Mouse (Mus musculus) midbrain, embryonic 13.5 days (tissue): ENCODE data around the gene Lyz2. TPM values are rescaled to one million over a fixed set of nuclear protein-coding genes. Genes with fewer than 3 reads are reported as not detected.
A peak's percentile ranks its signal among the peaks of the same experiment; 100 is the strongest.
"Not testable (repeated sequence)": the region's sequence is repeated elsewhere in the genome, so short reads cannot be mapped to it uniquely, and the experiment has no call there.

Experiments used
- ATAC-seq: fragments of 200-750 bp; cut with Nextera tagmentation; 2 replicates; pipeline ENCODE4 v1.8.0; 2017; ENCODE audit warnings: mild to moderate bottlenecking, moderate TSS enrichment, moderate library complexity
- H3K27ac ChIP-seq: fragments of 300-500 bp; sonication (generic); 2 replicates; pipeline ENCODE4 v1.5.1; 2015; ENCODE audit warnings: inconsistent platforms, mild to moderate bottlenecking, moderate library complexity
- H3K27me3 ChIP-seq: fragments of 300-500 bp; sonication (generic); 2 replicates; pipeline ENCODE4 v1.6.1; 2015; ENCODE audit warnings: mild to moderate bottlenecking, inconsistent platforms
- H3K36me3 ChIP-seq: fragments of 300-500 bp; sonication (generic); 2 replicates; pipeline ENCODE4 v1.6.1; 2015; ENCODE audit warnings: mild to moderate bottlenecking, inconsistent platforms
- H3K4me1 ChIP-seq: fragments of 300-500 bp; sonication (generic); replicated peaks from 2 replicates; pipeline ENCODE4 v1.6.1; 2015; ENCODE audit warnings: inconsistent platforms
- H3K4me2 ChIP-seq: fragments of 300-500 bp; sonication (generic); replicated peaks from 2 replicates; pipeline ENCODE4 v1.6.1; 2015; ENCODE audit warnings: moderate library complexity, mild to moderate bottlenecking, inconsistent platforms
- H3K4me3 ChIP-seq: fragments of 300-500 bp; sonication (generic); replicated peaks from 2 replicates; pipeline ENCODE4 v1.5.1; 2015; ENCODE audit warnings: mild to moderate bottlenecking, inconsistent platforms
- H3K9ac ChIP-seq: fragments of 300-500 bp; sonication (generic); replicated peaks from 2 replicates; pipeline ENCODE4 v1.6.1; 2015; ENCODE audit warnings: mild to moderate bottlenecking, inconsistent platforms
- H3K9me3 ChIP-seq: fragments of 300-500 bp; sonication (generic); 2 replicates; pipeline ENCODE4 v1.6.1; 2016; ENCODE audit warnings: mild to moderate bottlenecking, inconsistent platforms
- WGBS: fragments of 180-500 bp; shearing (Covaris S2); methylation state at CpG from one replicate; pipeline ENCODE4 v1.1.7; 2015; 5-methylcytosine and 5-hydroxymethylcytosine counted together
- polyA plus RNA-seq: library from polyadenylated mRNA; unstranded; fragments of >200 nt; fragmentation: Nextera tagmentation; extraction: Ambion mirVana; gene quantifications from 2 replicates; pipeline ENCODE4 v1.2.1, GENCODE M21; 2015

Lyz2 gene
- polyA plus RNA-seq, 1 experiment from 2014 or later = 19.0 TPM

DNA sequence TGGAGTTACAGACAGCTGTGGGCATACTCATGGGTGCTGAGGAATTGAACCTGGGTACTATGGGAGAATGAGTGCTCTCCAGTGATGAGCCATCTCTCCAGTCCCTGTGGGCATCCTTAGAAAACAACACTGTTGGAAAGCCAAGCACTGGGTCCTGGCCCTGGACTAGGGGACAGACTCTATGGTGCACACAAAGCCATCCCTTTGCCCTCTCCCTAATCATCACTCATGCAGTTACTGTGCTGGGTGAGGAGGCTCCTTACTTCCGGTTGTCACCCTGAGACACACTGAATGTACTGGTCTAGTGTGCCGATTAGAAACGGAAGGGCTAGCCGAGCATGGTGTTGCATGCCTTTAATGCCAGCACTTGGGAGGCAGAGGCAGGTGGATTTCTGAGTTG, 1.1 kb upstream of the Lyz2 start:
- not testable (repeated sequence) for H3K27ac ChIP-seq, H3K9ac ChIP-seq, ATAC-seq, H3K9me3 ChIP-seq, H3K4me1 ChIP-seq, H3K36me3 ChIP-seq, H3K4me2 ChIP-seq, H3K4me3 ChIP-seq, H3K27me3 ChIP-seq
- WGBS = 94% methylated on average over 4 of the region's 4 CpGs

DNA sequence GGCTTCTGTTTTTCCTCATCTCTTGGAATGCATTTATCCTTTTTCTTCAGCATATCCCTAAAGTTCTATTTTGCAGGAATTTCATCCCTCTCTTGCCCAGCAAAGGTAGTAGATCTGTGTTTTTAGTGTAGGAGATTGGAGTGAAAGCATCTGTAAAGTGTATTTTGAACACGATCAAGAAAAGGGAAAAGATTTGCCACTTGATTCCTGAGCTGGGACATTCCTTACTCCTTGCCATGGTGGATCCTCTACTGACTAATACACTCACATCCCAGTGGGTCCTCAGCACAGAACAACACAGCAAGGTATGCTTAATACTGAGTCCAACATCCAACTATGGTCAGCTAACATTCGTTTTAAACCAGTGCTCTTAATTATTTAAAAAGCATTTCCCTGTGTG, 430 bp upstream of the Lyz2 start:
- Histone ChIP-seq H3K9ac (no peak overlapping the region), H3K4me1 (no peaks in the 10 kb centered on the region), H3K36me3 (no peaks in the 10 kb centered on the region), H3K27ac (no peak overlapping the region), H3K4me2 (no peak overlapping the region), H3K4me3 (no peak overlapping the region), H3K27me3 (no peaks in the 10 kb centered on the region), H3K9me3 (no peaks in the 10 kb centered on the region)
- 84% methylated on average over 2 of the region's 2 CpGs for WGBS
- no peak for ATAC-seq

DNA sequence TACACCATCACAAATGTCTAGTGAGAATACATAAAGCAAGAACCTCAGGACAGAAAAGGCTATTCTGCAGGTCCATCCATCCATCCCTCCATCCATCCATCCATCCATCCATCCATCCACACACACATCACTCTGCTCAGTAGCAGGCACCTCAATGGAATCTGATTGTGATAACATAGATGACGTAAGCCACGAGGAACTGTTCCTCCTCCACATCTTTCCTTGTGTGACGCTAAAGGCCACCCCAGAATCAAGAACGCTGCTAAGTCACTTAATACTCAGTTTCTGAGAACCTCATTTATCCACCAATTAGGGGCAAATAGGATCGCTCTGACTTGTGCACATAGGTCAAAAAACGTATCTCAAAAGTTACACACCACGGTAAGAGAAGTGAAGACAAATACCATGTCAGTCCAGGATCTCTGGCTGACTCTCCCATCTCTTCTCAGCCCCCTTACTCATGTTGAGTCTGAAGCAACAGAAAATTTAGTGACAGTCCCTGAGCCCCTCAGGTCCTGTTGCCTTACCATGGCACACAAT, 670 bp downstream of the Lyz2 start:
- H3K4me1 ChIP-seq = no peaks in the 10 kb centered on the region
- no peaks in the 10 kb centered on the region for H3K27me3 ChIP-seq
- H3K4me2 ChIP-seq = no peak overlapping the region
- H3K4me3 ChIP-seq = no peak overlapping the region
- H3K9me3 ChIP-seq = no peaks in the 10 kb centered on the region
- no peak for ATAC-seq
- no peak overlapping the region for H3K9ac ChIP-seq
- no peaks in the 10 kb centered on the region for H3K36me3 ChIP-seq
- no peak overlapping the region for H3K27ac ChIP-seq
- WGBS = 94% methylated on average over 7 of the region's 7 CpGs

DNA sequence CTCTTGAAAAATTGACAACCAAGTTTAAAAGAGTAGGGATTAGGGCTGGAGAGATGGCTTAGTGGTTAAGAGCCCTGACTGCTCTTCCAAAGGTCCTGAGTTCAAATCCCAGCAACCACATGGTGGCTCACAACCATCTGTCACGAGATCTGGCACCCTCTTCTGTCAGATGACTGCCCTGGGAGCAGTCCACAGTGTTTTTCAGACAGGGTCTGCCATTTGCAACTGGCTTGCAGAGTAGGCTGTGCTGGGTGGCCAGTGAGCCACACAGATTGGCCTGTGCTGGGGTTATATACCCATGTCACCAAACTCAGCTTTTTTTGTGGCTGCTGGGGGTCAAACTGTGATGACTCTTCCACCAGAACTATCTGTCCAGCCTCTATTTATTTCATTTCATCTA, 2.1 kb downstream of the Lyz2 start:
- no peak for ATAC-seq
- H3K9ac ChIP-seq = no peak overlapping the region
- no peaks in the 10 kb centered on the region for H3K36me3 ChIP-seq
- H3K4me1 ChIP-seq = no peaks in the 10 kb centered on the region
- no peak overlapping the region for H3K4me2 ChIP-seq
- H3K4me3 ChIP-seq = no peak overlapping the region
- H3K27ac ChIP-seq = no peak overlapping the region
- no peaks in the 10 kb centered on the region for H3K9me3 ChIP-seq
- no peaks in the 10 kb centered on the region for H3K27me3 ChIP-seq
- whole genome bisulfite sequencing = 39% methylated on average over 1 of the region's 1 CpGs

DNA sequence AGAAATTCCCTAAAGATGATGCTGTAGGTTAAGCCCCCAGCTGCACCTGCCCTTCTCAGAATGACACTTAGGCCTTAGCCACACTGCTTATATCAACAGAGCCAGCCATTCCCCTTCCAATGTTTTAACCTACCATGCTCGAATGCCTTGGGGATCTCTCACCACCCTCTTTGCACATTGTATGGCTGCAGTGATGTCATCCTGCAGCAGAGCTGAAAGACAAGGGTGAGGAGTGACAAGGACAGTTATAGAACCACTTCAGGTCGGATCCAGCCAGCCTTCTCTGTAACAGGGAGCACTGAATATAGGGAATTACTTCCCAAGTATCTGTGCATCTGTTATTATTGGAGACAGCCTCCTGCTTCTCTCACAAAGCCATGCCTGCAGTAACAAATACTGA, 3.6 kb downstream of the Lyz2 start:
- not testable (repeated sequence) for ATAC-seq, H3K9me3 ChIP-seq, H3K9ac ChIP-seq, H3K4me3 ChIP-seq, H3K27me3 ChIP-seq, H3K36me3 ChIP-seq, H3K27ac ChIP-seq, H3K4me2 ChIP-seq, H3K4me1 ChIP-seq
- 59% methylated on average over 2 of the region's 2 CpGs for WGBS

DNA sequence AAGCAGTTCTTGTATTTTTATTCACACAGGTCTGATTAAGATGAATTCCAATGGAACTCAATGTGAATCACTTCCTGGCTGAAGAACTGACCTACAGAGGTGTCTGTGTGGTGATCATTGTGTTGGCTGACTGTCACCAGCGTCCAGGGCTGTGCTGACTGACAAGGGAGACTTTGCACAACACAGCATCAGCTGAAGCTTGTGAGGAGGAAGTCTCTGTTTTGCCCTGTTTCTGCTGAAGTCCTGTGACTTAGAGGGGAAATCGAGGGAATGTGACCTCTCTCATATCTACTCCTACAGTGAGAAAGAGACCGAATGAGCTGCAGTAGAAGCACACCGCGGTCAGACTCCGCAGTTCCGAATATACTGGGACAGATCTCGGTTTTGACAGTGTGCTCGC, 4.3 kb downstream of the Lyz2 start:
- H3K4me1 ChIP-seq, H3K9ac ChIP-seq, H3K36me3 ChIP-seq, H3K4me2 ChIP-seq, H3K9me3 ChIP-seq, ATAC-seq, H3K27ac ChIP-seq, H3K27me3 ChIP-seq, H3K4me3 ChIP-seq: not testable (repeated sequence)
- 86% methylated on average over 9 of the region's 9 CpGs for WGBS

DNA sequence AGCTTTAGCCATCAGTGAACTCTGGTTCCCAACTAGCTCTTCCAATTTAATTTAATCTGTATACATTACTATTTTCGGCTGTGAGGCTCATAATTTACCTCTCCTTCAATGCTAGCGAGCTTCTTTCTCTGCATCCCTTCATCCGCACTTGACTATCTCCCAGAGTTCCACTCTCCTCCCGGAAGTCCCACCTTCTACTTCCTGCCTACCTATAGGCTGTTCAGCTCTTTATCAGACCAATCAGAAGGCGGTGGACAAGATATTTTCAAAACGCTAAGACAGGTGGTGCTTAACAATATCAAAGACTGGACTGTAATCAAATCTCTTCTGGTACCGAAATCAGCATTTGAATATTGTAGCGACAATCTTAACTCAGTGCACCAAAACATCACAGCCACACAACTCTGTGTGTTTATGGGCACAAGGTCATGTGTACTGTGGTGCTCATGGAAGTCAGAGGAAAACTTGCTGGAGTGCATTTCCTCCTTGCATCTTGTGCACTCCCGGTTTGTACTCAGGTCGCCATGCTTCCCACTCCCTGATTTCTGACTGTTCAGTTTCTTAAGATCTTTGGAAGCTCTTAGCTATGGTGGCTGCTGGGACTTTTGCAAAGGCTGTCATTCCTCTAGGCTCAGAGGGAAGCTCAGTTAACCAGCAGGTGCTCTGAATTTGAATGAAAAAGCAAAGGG, 6.3 kb downstream of the Lyz2 start:
- no peak for ATAC-seq
- H3K27ac ChIP-seq = no peak overlapping the region
- H3K4me3 ChIP-seq = no peak overlapping the region
- no peaks in the 10 kb centered on the region for H3K4me1 ChIP-seq
- no peak overlapping the region for H3K4me2 ChIP-seq
- WGBS = 85% methylated on average over 10 of the region's 10 CpGs
- H3K36me3 ChIP-seq = no peaks in the 10 kb centered on the region
- H3K9me3 ChIP-seq = no peaks in the 10 kb centered on the region
- H3K9ac ChIP-seq = no peak overlapping the region
- no peaks in the 10 kb centered on the region for H3K27me3 ChIP-seq

DNA sequence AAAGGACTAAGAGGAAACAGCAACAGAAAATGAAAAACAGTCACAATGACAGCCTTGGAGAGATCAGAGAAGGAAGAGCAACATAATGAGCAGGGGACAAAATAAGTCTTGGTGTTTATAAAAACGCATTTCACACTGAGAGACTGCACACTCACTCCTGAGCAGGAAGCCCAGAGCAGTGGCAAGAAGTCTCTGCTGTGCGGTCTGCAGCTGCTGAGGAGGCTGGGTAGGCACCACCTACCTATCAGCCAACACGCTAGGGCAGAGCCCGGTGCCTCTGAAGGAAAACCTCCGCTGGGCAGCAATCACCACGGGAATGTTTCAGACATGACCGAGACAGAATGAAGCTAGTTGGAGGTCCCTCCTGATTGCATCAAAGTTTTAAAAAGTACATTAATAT, 7.5 kb downstream of the Lyz2 start:
- H3K27me3 ChIP-seq, ATAC-seq, H3K4me2 ChIP-seq, H3K9me3 ChIP-seq, H3K27ac ChIP-seq, H3K4me3 ChIP-seq, H3K9ac ChIP-seq, H3K4me1 ChIP-seq, H3K36me3 ChIP-seq: not testable (repeated sequence)
- WGBS = 93% methylated on average over 3 of the region's 7 CpGs

DNA sequence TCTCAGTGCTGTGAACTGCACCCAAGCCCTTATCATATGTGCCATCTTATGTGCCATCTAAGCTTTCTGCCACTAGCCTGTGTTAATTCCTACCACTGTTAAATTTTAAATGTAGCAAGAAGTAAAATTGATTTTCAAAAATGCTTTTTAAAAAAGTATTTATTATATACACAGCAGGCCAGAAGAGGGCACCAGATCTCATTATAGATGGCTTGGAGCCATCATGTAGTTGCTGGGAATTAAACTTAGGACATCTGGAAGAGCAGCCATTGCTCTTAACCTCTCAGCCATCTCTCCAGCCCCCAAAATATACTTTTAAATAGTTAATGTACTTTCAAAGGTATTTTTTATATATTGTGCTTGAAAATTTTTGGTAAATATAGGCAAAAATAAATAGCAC, 10.1 kb downstream of the Lyz2 start:
- H3K27ac ChIP-seq = no peak overlapping the region
- no peak overlapping the region for H3K9ac ChIP-seq
- H3K36me3 ChIP-seq = no peaks in the 10 kb centered on the region
- no peaks in the 10 kb centered on the region for H3K9me3 ChIP-seq
- H3K27me3 ChIP-seq = no peaks in the 10 kb centered on the region
- H3K4me1 ChIP-seq = no peaks in the 10 kb centered on the region
- no peak overlapping the region for H3K4me2 ChIP-seq
- no peak overlapping the region for H3K4me3 ChIP-seq
- ATAC-seq = no peak

DNA sequence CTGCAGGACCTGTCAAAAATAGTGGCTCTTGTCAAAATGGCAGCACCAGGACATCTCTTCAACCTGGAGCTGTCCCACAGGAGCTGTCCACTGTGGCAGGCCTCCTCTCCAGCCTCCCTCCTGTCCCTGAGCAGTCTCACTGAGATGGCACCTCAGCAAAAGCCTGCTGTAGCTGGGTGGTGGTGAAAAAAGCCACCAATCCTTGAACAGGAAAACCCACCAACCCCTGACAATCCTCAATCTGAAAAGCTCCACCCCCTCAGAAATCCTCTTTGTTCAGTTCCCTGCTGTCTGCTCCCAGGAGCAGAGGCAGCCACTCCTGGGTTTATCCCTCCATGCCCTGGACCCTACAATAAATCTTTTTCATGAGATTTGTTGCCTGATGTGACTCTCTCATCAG, 22.3 kb downstream of the Lyz2 start:
- H3K9me3 ChIP-seq = no peaks in the 10 kb centered on the region
- ATAC-seq = peak; percentile 68
- H3K4me2 ChIP-seq = no peak overlapping the region
- H3K9ac ChIP-seq = no peak overlapping the region
- no peak overlapping the region for H3K4me3 ChIP-seq
- H3K27ac ChIP-seq = peak overlapping the region; percentile 53; the same call in 1 of the 2 replicates
- no peaks in the 10 kb centered on the region for H3K27me3 ChIP-seq
- H3K36me3 ChIP-seq = no peaks in the 10 kb centered on the region
- H3K4me1 ChIP-seq = peaks cover 3% of the 10 kb centered on the region; the same call in 1 of the 2 replicates

DNA sequence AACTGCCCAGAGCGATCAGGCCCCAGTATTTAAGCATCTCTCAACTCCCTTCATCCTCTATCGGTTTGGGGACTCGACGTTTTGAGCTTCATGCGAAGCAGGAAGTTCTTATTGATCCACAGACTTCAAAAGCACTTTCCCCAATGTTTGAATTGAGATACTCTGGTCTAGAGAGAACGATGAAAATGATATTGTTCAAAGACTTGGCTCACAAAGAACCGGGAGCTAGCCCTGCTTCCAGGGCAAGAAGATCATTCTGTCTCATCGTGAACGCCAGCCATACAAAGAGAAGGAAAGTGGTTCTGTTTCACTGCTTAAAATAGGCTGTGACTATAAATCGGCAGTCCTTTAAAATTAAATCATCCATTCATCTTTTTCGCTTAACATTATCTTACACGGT, 43.5 kb downstream of the Lyz2 start, which contains the start of gene 9530003J23Rik:
Gene 9530003J23Rik (minus strand): TSS at position 101 of the 400 bp plus-strand sequence.
- no peaks in the 10 kb centered on the region for H3K36me3 ChIP-seq

DNA sequence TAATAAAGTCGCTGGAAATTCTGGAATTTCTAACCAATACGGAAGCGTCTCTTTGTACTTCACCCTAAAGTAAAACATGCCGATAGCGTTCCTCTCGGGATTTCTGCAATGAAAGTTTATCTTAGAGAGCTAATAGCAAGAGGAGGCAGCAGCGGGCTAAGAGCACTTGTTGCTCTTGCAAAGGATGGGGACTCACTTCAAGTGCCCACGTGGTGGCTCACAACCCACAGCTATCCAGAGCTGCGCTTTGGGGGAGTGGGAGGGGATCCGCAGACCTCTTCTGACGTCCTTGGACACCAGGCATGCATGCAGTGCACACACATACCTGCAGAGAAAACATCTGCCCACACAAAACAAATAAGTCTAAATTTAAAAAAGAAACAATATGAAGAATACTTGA, 46.3 kb downstream of the Lyz2 start:
- H3K4me2 ChIP-seq = no peak overlapping the region
- no peaks in the 10 kb centered on the region for H3K36me3 ChIP-seq
- H3K4me3 ChIP-seq = no peak overlapping the region
- no peaks in the 10 kb centered on the region for H3K4me1 ChIP-seq
- 60% methylated on average over 11 of the region's 11 CpGs for WGBS
- no peak overlapping the region for H3K27ac ChIP-seq
- no peaks in the 10 kb centered on the region for H3K27me3 ChIP-seq
- no peak for ATAC-seq
- H3K9ac ChIP-seq = no peak overlapping the region
- no peaks in the 10 kb centered on the region for H3K9me3 ChIP-seq

More for the DNA sequence above, 43.5 kb downstream of the Lyz2 start, which contains the start of gene 9530003J23Rik:
- H3K4me1 ChIP-seq = no peaks in the 10 kb centered on the region
- no peak within 1 kb of the TSS for H3K27ac ChIP-seq
- no peaks in the 10 kb centered on the region for H3K9me3 ChIP-seq
- H3K9ac ChIP-seq = no peak within 1 kb of the TSS
- no peak within 1 kb of the TSS for H3K4me3 ChIP-seq
- no peaks in the 10 kb centered on the region for H3K27me3 ChIP-seq
- WGBS = 90% methylated on average over 12 of the region's 12 CpGs
- no peak for ATAC-seq
- H3K4me2 ChIP-seq = no peak within 1 kb of the TSS

DNA sequence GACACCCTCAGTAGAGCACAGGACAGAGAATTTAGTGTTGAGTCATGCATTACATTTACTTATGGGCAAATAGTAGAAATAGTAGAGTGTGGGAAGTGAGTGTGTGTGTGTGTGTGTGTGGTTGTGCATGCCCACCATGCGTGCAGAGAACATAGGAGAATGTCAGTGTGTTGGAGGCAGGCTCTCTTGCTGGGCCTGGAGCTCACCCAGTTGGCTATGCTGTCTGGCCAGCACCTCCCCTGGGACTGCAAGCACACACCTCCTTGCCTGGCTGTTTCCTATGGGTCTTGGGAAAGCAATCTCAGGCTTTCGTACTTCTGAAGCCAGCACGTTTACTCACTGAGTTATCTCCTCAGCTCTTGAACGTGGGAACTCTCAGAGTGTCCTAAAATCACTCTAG, 47.3 kb downstream of the Lyz2 start:
- Histone ChIP-seq H3K36me3 (no peaks in the 10 kb centered on the region), H3K4me1 (no peaks in the 10 kb centered on the region), H3K4me2 (no peak overlapping the region), H3K27ac (no peak overlapping the region), H3K9ac (no peak overlapping the region), H3K4me3 (no peak overlapping the region), H3K27me3 (no peaks in the 10 kb centered on the region), H3K9me3 (no peaks in the 10 kb centered on the region)
- 71% methylated on average over 4 of the region's 4 CpGs for WGBS
- no peak for ATAC-seq
